22 mouse cellular contexts compared by ENCODE assay signal in the genomic region with DNA sequence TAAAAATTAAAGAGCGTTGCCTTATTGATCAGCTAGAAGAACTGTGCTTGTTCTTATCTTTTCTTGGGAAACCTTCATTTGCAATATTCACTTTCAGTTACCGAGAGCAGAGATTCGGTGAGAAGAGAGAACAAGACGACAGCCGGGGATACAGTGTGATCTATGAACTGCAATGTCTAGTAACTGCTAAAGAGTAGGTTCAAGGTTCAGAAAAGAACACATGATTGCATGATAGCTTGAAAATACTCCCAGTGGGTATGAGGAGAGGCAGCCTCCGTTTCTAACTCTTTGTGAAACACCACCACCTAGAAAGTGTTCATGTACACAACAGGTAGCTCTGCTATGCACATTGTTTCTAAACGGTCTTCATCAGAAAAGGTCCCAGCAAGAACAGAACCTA. TPM values are rescaled to one million over a fixed set of nuclear protein-coding genes. Genes with fewer than 3 reads are reported as not detected.
"Had no signal": no experiment of that assay in that cellular context is flagged by ENCODE, and none has a peak within 500 bp of the region (broad histone marks: within the 10 kb centered on the region; RNA-seq: fewer than 3 reads in every experiment).

No protein-coding gene starts in this region.

- ATAC-seq: liver, postnatal 0 days; lung, postnatal 0 days; midbrain, embryonic 13.5 days; midbrain, embryonic 15.5 days had no signal

- DNase-seq: liver, postnatal 0 days; lung, adult 2 months; lung, postnatal 14 days; lung, postnatal 36 days; retina, postnatal 1 day; right cerebral cortex, adult 18-20 months; right cerebral cortex, postnatal 14 days; spleen, adult 18-20 months; thymus, adult 18-20 months; thymus, postnatal 14 days; thymus, postnatal 36 days had no signal

- H3K4me2 ChIP-seq: lung, embryonic 15.5 days; midbrain, embryonic 11.5 days; midbrain, embryonic 13.5 days; midbrain, embryonic 15.5 days; neural tube, embryonic 12.5 days had no signal

- H3K27me3 ChIP-seq: lung, embryonic 15.5 days; megakaryocyte, embryonic 14.5 days; midbrain, embryonic 13.5 days; midbrain, embryonic 15.5 days; neural tube, embryonic 12.5 days had no signal

- H3K9me3 ChIP-seq: lung, embryonic 15.5 days; midbrain, embryonic 13.5 days; midbrain, embryonic 15.5 days; neural tube, embryonic 12.5 days had no signal

- H3K9ac ChIP-seq: liver, postnatal 0 days; lung, embryonic 15.5 days; midbrain, embryonic 13.5 days; midbrain, embryonic 15.5 days; neural tube, embryonic 12.5 days had no signal

- H3K27ac ChIP-seq: lung, embryonic 15.5 days; macrophage; midbrain, embryonic 13.5 days; midbrain, embryonic 15.5 days; neural tube, embryonic 12.5 days had no signal

- H3K4me3 ChIP-seq: lung, embryonic 15.5 days; megakaryocyte, embryonic 14.5 days; midbrain, embryonic 13.5 days; midbrain, embryonic 15.5 days; neural tube, embryonic 12.5 days had no signal

- H3K36me3 ChIP-seq: lung, embryonic 15.5 days; midbrain, embryonic 13.5 days; midbrain, embryonic 15.5 days; neural tube, embryonic 12.5 days had no signal

- H3K4me1 ChIP-seq: lung, embryonic 15.5 days; megakaryocyte, embryonic 14.5 days; neural tube, embryonic 12.5 days had no signal

RNA-seq across cellular contexts. Expression of a gene that starts 55.8 kb away (rescaled TPM):
- total RNA-seq: megakaryocyte progenitor cell, adult 5-6 weeks; monocyte, adult 5-6 weeks; neutrophil, adult 5-6 weeks had no signal
- polyA plus RNA-seq: macrophage had no signal
